Mouse (Mus musculus) yolk sac, embryonic 10.5 days (tissue): ENCODE measurements around the gene Dmrt1.
"Not testable (repeated sequence)": the region's sequence is repeated elsewhere in the genome, so short reads cannot be mapped to it uniquely, and the experiment has no call there.

Source experiments
- DNase-seq: peaks from one replicate; pipeline ENCODE4 v3.0.0-alpha.2; 2017; ENCODE audit warnings: low spot score

Dmrt1 gene

DNA sequence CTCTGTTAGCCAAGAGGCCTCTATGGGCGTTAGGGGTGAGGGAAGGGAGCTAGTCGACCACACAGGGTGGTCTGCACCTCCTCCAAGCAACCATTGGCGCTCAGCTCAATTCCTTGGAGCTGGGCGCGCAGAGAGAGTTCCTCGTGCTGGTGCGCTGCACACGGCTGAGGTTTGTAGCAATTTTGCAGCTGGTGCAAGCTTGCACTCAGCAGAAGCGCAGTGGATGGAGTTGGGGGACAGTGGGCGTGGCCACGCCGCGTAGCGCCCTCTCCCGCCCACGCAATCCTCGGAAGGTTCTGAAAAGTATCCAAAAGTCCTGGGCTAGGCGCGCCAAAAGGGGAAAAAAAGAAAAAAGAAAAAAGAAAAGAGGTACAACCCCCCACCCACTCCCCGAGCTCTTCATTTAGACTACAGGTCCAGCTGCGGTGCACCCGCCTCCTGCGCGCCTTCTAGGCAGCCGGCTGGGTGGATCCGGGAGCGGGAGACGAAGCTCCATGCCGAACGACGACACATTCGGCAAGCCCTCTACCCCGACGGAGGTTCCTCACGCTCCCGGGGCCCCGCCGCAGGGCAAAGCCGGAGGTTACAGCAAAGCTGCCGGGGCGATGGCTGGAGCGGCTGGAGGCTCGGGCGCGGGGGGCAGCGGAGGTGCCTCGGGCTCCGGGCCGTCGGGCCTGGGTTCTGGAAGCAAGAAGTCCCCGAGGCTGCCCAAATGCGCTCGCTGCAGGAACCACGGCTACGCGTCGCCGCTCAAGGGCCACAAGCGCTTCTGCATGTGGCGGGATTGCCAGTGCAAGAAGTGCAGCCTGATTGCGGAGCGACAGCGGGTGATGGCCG lies at the start of gene Dmrt1:
Gene Dmrt1, plus strand, starts transcription at position 259 of the 837 bp plus-strand sequence.
- DNase-seq = no peak

DNA sequence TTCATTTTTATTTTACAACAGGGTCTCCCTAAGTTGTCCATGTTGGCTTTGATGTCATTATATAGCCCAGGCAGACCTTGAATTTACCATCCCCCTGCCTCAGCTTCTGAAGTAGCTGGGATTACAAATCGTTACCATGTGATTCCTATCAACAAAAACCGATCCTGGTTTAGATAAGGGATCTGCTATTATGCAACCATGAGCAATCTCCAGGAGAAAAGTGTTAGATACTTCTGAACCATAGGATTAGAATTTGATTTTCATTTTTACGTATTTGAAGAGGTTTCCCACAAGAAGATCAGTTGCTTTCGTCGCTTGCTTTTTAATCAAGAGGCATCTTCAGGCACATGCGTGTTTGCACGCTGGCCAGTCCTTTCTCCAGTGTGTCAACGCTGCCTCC lies 44.7 kb upstream of the Dmrt1 start:
- no peak for DNase-seq

DNA sequence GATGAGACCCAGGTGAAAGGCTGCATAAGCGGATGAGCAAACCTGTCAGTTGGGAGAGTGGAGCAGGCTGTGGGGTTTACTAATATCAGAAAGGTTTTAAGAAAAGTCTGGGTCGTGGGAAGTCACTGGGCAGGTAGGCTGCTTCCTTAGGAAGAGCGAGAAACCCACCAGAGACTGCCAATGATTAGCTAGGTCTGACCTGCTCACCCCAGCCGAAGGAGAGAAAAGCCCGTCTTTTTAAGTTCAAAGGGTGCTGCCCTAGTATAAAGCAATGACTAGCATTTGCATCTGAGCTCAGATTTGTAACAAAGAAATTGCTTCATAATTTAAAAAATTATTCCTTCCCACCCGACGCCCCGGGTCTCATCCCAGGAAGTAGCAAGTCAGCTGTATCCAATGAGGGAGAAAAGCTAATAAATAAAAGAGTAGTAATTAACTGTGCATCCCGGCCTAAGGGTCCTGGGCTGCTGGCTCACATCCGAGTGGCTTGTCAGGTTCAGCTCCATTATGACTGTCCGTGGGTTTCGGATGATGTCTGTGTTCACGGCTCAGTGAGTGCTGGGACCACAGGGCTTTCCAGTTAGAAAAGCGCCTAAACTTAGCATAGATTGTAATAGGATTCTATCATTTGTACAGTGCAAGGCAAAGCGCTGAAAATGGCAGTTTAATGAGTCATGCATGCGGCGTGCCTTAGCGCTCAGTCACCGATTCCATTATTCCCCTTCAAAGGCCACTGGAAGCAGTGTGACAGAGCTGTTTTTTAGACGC lies 43.7 kb upstream of the Dmrt1 start:
- DNase-seq = no peak

DNA sequence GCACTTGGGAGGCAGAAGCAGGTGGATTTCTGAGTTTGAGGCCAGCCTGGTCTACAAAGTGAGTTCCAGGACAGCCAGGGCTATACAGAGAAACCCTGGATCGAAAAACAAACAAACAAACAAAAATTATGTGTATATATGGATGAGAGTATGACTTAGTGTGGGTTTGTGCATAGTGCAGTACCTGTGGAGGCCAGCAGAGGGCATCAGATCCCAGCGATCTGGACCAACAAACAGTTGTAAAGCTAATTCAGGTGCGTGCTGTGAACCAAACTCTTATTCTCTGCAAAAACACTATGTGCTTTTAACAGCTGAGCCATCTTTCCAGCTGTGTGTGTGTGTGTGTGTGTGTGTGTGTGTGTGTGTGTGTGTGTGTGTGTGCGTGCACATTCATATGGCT lies 29.6 kb upstream of the Dmrt1 start:
- DNase-seq = not testable (repeated sequence)

DNA sequence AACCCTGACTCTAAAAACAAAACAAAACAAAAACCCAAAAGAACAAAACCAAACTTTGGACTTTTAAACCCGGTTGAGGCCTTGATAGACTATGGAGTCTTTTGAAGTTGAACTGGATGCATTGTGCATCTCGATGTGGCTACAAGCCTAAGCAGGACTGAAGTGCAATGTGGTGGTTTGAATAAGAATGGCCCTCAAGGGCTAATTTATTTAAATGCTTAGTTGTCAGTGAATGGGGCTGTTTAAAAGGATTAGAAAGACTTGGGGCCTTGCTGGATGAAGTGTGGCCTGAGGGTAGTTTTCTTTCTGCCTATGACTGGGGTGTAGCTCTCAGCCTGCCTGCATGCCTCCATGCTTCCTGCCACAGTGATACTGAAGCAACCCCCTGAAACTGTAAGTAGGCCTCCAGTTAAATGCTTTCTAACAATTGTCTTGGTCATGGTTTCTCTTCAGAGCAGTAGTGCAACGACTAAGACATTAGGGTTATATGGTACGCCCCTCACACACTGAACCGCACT lies 26.2 kb upstream of the Dmrt1 start:
- no peak for DNase-seq

DNA sequence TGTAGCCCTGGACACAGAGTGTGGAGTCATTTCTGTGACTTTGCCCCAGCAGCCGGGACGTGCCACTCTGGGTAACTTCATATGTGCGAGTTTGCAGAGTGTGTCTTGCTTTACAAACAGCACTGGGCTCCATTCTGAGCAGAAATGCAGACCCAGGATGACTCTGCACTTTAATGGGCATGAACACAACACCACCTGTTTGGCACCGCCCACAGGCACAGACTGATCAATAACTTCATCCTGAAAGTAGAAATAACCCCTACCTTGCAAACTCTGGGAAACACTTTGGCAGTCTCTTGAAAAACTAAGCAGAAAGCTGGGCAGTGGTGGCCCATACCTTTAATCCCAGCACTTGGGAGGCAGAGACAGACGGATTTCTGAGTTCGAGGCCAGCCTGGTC lies 24.6 kb upstream of the Dmrt1 start:
- no peak for DNase-seq

DNA sequence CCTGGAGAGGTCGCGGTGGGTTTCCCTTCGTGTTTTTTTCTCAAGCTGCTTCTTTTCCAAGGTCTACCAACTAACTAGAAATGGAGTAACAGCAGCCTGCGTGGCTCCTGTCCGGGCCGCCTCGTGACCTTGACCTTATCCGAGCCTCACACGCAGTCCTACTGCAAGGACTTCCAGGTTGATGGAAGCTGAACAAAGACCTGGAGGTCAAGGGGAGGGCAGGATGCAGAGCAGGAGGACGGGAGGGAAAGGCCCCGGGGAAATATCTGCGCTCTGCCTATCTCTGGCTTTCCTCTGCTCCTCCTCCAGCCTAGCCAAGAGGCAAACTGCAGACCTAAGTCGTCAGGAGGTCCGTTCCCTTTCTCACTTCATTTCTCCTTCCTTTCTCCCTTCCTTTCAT lies 18.9 kb upstream of the Dmrt1 start:
- DNase-seq = no peak

DNA sequence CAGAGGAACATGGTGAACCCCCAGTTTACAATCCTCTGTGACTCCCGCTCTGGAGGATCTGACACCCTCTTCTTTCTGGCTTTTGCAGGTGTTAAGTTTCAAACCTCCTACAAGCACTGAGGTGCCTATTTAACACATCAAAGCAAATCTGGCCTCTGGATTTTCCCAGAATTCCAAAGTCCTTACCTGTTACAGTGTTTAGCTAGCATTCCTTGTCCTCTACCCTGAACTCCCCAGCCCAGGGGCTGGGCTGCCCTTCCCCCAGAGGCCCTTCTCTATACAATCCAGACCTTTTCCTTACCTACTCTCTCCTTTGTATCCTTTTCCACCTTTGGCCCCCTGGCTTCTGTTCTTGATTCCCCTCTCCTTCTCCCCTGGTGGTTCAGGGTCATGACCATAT lies 18.1 kb upstream of the Dmrt1 start:
- DNase-seq = no peak

DNA sequence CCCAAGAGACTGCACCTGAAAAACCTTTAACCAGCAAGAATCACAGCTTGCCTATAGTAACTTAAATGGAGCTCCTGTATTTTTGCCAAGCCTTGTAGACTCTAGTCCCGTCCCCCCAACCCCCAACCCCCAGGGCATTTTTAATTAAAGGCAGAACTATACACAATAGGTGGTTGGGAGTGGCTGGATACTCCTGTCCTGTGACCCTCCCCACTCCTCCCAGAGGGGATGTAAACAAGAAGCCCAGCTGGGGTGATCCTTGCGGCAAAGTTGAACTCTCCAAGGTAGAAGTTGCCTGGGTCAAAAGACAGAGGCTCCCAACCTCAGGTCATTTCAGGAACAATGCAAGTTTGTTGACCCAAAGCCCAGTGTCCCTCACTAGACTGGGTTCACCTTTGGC lies 16.9 kb upstream of the Dmrt1 start:
- DNase-seq = no peak

DNA sequence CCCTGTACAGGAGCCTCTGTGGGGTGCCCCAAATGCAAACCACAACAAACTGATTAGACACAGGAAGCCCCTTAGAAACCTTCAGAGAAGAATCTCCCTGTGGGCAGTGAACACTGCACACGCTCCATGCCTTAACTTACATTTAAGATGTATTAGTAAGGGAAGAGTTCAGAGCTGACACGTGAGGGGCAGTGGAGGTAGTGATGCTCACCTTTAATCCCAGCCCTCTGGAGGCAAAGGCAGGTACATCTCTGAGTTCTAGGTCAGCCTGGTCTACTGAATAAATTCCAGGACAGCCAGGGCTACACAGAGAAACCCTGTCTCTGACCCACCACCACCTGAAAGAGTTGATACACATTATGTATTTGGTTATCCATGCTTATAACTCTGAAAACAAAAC lies 15.9 kb upstream of the Dmrt1 start:
- DNase-seq = no peak

DNA sequence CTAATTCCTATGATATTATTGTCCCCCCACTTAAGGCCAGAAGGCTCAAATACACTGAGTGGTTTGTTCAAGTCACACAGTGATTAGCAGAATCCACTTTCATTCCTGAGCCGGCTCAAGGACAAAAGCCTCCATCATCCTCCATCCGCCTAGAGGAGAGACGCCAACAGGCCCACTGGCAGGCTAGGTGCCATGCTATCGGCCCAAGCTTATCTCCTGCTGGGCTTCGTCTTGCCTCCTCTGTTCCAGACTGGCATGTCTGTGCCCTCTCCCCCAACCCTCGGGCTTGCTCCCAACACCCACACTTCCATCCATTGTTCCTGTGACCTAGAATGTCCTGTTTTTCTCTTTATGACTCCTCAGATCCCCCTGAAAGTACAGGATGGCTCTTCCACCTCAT lies 8.0 kb upstream of the Dmrt1 start:
- DNase-seq = no peak

DNA sequence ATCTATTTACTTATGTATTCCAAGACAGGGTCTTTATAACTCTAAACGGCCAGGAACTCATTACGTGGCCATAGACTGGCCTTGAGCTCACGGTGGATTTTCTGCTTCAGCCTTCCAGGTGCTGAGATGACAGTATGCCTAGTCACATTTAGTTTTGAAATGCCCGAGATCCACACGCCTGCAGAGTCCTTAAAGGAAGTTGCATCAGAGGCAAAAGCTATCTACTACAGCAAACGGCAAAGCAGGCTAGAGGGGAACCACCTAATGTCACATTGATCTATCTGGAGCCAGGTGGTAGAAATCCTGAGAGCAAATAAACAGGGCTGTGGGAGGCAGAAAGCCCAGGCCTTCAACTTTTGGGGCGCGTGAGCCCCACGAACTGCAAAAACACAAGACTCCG lies 540 bp upstream of the Dmrt1 start:
- DNase-seq = no peak

DNA sequence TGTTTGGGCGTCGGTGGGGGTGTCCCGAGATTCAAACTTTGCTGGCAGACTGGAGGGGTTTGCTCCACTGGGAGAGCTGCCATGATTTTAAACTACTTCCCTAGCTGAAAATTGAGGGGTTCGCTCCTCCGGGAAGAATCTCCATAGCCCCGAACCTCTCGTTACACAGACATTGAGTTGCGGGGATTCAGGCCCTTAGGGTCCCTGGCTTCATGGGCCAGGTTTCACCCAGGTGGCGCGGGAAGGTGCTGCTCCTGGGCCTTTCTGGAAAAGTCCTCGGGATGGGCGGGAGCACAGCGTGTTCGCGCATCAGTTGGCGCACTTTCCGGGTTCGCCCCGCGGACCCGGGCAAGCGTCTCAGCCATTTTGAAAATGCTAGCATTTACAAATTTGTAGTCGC lies 1.2 kb downstream of the Dmrt1 start:
- DNase-seq = no peak

DNA sequence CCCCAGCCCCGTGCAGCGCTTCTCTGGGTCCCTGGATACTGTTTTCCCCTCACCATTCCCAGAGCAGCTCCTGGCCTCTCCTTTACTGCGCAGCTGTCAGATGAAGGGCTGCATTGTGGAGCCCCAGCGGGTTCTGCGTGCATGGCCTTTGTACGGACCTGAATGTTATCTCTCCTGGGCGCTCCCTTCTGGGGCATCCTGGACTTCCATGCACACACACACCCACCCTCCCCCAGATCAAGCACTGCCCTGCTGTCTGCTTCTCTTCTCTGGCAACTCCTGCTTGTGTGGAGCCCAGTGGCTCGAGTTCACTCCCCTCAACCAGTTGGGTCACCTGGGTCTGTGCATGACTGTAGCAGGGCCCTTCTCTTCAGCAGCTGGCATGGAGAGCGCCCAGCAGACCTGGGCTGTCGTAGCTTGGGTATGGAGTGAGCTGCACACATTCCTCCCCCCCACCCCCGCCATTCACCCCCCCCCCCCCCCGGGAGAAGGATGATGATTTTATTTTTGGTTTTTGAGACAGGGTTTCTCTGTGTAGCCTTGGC lies 9.6 kb downstream of the Dmrt1 start:
- no peak for DNase-seq

DNA sequence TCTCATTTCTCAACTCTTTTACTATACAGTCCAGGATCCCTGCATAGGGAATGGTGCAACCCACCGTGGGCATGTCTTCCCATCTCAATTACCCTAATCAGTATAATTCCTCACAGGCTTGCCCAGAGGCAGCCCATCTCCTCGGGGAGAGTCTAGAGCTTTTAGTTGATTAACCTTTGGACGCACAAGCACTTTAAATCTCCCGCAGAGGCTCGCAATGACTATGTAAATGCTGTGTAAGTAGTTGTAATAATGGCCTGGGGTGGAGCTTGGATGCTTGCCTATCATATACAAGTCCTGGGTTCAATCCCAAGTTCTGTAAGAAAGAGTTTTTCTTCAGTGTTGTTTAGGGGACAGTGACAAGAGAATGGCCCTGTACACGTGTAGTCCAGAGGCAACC lies 18.7 kb downstream of the Dmrt1 start:
- no peak for DNase-seq

DNA sequence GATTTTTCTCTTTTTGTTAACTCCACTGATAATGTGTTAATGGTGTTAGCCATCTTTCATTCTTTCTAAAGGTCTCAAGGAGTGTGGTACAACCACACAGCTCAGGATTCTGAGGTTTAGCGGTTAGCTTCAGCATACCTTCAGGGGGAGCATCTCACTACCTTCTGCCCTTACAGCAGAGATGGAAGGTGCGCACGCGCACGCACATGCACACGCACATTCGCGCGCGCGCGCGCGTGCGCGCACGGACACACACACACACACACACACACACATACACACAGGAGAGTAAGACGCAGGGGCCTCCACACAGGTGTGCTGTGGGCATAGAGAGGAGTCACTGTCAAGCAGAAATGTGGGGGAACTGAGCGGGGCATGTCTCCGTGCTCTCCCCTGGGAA lies 20.3 kb downstream of the Dmrt1 start:
- no peak for DNase-seq

DNA sequence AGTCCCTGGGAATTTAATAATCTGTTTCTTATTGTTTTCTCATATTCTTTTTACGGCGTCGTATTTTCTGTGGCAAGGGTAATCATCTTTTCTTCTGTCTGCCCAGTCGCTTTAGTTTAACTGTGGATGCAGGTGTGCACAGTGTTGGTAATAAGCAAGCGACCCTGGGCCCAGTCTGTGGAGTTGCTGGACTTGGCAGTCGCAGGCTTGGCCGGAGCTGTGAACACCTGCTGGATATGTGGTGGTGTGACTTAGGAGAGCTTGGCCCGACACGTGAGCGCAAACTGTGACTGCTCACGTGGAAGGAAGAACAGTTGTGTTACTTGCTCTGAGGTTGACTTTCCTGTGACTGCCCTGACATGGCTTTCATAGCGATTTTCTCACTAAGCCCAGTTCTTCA lies 24.3 kb downstream of the Dmrt1 start:
- no peak for DNase-seq

DNA sequence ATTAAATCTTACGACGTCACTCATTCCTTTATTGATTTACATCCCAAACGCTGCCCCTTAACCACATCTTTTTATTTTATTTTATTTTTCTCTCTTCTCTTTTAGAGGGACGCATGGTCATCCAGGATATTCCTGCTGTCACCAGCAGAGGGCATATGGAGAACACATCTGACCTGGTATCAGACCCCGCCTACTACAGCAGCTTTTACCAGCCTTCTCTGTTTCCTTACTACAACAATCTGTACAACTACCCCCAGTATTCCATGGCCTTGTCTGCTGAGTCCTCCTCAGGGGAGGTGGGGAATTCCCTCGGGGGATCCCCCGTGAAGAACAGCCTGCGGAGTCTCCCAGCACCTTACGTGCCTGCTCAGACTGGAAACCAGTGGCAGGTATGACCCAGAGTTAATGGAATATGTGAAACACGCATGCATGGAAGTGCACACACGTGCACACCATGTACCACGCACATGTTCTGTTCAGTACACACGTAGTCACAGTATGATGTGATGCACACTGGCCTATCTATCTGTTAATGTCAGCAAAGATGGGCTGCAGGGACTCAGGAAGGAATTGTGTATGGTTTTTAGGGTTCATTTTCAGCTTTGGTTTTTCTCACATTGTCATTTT lies 40.4 kb downstream of the Dmrt1 start:
- DNase-seq = peak; percentile 42

DNA sequence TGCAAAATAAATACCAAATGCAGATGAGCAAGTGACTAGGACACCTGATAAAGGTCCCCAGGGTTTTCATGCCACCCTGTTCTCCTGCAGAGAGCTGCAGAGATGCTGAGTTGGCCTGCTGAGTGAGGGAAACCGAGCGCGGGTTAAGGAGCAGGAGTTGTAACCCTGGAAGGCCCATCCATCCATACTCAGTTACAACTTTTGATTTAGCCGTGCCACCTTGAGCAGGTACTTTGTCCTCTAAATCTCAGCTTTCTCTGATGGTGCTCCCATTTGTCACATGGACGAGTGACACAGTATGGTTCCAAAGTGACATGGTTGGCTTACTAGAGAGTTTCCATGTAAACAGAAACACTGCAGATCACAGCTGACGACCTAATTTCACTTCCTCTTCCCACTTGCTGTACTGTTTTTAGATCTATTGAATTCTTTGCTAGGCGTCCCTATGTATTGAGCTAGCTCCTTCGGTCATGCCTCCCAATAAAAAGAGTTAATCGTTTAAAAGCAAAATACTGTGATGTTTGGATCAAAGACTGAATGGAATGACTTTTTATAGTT lies 41.7 kb downstream of the Dmrt1 start:
- no peak for DNase-seq

DNA sequence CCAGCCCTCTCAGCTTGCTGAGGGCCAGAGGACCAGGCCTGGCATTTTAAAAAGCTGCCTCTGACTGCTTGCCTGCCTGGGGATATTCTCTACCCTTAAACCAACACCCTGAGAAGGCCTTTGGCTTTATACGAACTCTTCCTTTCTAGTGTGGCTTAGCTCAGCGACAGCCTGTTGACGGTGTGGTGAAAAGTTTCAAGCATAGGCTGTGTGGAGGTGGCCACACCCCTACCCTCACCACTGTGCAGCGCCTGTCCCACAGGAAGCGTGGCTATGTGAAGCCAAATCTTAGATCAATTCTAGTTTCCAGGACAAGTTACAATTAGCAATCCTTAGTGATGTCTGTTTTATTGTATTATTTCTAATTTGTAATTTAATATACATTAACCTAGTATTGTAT lies 44.9 kb downstream of the Dmrt1 start:
- no peak for DNase-seq

DNA sequence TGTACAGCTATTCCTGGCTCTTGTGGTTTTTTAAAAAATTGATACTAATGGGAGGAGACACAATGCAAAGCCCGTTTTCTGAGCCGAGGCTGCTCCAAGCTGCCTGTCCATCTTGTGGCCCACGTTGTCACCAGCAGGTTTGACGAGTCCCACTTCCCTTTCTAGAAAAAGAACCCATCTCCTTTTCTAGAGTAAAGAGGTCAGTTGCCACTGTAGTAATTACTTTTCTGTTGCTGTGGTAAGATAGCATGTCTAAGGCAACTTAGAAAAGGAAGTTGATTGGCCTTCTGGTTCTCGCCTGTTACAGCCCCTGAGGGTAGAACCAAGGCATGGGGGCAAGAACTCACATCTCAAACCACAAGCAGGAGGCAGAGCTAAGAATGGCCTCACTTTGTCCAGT lies 45.6 kb downstream of the Dmrt1 start:
- no peak for DNase-seq

DNA sequence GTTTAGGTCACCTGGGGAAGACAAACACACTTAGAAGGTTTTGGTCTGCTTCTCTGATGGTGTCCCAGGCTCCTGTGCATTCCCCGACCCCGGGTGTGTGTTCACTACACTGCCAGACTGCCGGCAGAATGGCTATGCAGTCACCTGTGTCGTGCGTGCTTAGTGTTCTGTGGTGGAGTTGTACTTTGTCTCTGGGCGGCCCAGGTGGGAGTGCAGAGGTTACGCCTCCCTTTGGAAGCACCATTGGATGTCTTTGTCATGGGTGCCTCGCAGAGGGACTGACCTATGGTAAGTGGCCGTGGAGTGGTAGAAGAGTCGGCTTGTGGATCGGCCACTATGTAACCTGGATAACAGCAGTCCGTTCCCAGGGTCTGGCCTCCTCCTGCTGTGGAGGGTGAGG lies 59.0 kb downstream of the Dmrt1 start:
- peak; percentile 34 for DNase-seq
